Mouse (Mus musculus) embryo, embryonic 10 days (tissue): ENCODE results near the gene Cmya5.
A peak's percentile ranks its signal among the peaks of the same experiment; 100 is the strongest.
"Not testable (repeated sequence)": the region's sequence is repeated elsewhere in the genome, so short reads cannot be mapped to it uniquely, and the experiment has no call there.

Experiments used
- DNase-seq: peaks from one replicate; pipeline ENCODE4 v3.0.0-alpha.2; 2015; ENCODE audit warnings: low spot score

Cmya5 gene

DNA sequence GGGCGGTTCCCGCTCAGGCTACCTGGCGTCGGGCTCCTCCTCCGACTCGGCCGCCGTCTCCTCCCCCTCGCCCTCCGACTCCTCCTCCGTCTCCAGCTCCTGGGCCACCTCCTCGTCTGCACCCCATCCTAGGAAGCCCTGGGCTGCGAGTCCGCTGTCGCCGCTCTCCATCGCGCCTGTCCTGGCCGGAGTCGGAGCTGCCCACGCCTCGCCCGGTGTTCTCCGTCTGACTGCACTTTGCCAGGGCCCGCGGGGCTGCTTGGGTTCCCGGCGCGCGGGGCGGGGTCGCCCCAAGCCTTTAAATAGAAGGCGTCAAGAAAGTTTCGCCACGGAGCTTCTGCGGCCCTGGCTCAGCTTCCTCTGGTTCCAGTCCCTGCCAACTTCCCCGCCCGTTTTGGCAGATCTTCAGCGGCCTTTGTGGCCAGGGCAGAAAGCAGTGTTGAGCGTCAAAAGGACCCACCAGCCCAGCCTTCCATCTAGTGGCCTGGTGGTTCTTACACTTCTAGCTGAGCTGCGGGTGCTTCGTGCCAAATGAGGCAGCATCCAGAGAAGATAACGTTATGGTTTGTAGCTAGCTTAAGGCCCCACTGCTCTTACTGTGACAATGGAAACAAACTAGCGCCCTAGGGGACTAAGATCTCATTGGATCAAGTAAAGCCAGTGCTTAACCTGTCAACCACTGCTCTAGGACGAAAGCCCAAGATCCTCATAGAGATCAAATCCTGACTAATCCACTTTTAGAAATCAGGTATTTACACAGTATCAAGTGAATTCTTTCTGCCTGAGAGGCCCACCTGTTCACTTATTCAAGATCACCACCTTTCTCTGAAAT lies at the start of gene Cmya5:
TSS of gene Cmya5 (minus strand) at position 389 of the 832 bp plus-strand sequence.
- peak; percentile 76 for DNase-seq

DNA sequence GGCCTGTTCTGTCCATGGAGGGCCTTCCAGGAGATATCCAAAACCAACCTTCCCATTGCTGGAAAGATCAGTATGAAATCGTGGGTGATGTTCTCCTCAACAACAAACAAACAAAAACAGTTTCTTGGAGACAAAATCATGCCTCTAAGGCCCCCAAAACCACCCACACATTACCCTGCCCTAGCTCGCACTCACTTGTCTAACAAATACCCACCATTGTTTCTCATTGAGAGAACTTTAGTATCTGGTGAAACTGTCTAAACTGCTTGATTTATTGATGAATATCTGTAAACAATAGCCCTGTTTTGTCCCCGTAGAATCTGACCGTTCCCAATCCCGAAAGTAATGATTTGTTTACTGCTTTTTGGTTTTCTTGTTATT lies 48.1 kb upstream of the Cmya5 start:
- DNase-seq: no peak

DNA sequence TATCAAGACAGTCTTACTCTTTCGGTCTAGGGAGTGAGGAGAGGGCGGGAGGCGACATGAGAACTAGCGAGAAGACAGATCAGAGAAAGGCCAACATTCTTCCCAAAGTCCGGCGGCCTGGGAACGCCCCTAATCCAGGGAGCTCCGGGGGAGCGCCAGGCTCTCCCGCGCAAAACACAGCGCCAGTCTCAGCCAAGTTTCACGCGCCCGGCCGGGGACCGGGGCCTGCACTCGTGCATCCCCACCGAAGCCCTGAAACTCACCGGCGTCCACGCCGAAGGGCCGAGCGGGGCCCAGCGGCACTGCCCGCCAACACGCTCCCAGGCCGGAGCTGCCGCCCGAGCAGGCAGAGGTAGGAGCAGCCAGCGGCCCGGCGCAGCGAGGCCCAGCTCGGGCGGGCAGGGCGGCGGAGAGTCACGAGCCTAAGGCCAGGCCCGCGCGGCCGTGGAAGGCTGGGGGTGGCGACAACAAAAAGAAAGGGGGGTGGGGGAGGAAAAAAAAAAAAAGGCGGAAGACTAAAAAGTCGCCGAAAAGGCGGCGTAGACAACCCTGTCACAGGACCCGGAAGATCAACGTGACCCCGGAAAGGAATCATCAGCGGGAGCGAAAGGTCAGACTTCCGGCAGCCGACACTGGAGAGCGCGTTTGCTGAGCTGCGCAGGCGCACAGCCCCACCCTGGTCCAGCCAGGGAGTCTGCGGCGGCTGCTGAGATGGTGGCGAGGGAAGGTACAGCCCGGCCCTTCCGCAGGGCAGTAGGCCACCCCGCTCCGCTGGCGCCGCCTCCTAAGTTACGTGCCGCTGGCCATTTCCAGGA lies 47.5 kb upstream of the Cmya5 start, which contains the start of gene Tent2:
TSS of gene Tent2 (minus strand) at position 555 of the 815 bp plus-strand sequence.
- peak; percentile 99 for DNase-seq

DNA sequence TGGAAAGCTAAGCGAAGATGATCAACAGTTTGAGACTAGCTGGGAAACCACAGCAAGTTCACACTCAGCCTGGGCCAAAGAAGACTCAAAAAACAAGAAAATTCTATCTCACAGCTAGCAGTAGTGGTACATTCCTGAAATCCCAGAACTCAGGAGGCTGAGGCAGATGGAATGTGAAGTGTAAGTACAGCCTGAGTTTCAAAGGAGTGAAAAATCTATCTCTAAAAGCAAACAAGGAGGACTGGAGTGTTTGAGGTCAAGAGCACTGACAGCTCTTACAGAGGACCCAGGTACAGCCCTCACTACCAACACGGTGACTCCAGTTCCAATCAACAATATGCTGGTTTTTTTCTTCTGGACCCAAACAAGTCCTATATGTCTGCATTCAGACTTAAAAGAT lies 44.9 kb upstream of the Cmya5 start:
- DNase-seq: no peak

DNA sequence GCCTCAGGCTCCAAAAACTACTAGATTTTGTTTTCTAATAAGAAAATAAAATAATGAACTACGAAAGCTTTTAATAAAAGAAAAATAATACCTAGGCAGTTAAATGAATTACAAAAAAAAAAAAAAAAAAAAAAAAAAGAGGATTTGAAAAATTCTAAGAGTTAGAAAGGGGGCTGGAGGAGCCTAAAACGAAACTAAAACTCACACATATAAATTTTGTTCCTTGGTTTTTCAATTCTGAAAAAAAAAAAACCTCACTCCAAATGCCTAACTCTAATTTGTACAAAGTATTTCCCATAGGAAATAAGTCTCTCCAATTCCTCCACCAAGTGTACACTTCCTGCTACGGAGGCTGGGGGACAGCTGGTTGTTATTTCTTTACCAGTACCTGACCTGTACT lies 44.2 kb upstream of the Cmya5 start:
- DNase-seq: no peak

DNA sequence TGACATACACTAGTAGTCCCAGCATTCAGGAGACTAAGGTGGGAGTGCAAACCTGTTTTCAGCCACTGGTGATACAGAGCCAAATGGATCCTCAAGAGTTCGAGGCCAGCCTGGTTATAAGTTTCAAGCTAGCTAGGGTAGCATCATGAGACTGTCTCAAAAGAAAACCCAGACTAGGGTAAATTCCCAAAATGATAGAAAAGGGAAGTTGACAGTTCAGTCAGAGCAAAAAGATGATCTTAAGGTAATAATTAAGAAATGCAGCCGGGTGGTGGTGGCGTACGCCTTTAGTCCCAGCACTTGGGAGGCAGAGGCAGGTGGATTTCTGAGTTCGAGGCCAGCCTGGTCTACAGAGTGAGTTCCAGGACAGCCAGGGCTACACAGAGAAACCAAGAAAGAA lies 43.3 kb upstream of the Cmya5 start:
- not testable (repeated sequence) for DNase-seq

DNA sequence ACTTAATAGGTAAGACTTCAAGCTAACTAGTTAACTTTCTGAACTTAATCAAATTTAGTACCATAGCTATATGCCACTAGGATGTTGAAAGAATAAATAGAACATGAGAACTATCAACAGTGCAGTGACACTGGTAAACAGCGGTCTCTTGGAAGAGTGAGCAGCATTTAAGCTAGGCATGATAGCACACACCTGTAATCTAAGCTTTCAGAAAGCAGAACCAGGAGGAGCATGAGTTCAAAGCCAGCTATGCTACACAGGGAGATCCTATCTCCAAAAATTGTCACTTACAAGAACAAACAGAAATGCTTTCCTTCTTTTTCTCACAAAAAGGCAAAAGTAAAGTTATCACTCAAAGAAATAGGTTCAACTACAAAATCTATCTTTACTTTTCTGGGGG lies 35.8 kb upstream of the Cmya5 start:
- no peak for DNase-seq

DNA sequence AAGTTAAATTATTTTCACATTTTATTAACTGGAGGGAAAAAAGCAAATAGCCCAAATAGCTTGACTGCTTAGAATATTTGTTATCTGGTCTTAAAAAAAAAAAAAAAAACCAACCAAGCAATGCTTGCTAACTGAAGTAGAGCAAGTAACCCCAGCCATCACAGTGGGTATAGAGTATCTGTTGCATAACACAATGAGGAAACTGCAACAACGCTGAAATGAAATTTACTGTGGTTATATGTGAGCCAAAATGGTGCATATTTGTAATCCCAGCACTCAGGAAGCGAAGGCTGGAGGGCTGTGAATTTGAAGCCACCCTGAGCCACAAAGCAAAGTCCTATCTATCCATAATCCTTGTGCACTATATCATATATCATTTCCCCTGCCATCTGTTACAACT lies 35.0 kb upstream of the Cmya5 start:
- DNase-seq: no peak

DNA sequence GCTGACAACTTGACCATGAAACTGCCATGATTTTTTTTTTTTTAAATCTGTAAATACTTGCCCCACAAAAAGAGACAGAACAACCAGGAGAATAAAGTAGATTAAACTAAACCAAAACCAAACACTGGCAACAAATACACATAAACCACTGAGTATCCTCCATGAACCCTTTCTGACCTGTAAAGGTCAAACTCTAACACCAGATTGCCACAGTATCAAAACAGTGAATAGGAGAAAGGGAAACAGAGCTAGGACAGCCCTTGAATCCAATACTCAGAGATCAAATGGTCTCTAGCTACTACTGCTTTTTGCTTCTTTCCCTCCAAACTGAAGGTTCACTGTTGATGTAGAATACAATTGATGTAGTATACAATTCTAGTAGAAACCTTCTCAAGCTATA lies 33.0 kb upstream of the Cmya5 start:
- no peak for DNase-seq

DNA sequence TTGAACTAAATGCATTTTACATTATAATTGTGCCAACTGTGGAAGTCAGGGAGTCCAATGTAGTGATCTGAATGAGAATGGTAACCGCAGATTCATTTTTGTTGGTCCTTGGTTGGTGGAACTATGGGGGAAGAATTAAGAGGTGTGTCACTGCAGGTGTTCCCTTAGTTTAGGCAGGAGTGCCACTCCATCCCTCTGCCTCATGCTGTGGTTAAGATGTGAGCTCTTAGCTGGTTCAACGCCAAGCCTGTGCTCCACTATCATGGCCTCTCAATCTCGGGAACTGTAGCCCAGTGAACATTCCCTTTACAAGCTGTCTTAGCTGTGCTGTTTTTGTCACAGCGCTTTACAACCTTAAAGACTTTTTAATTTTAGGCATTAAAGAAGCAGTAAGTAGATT lies 18.8 kb upstream of the Cmya5 start:
- DNase-seq: no peak

DNA sequence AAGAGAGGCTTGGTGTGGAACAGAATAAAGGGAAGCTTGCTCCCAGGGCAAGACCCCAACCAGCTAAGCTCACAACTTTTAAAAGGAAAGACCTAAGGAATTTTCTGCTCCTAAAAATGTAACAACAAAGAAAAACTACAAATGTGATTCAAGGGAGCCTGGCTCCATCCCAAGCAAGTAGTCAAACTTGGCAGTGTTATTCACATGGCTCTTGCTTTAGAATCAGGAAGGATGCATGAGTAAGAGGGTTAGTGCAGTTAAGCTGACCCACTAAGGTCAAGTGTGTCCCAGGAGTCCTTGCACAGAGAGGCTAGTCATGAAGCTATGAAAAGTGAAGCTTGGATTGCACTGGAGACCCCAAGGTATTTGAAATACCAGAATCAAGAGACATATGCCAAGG lies 17.9 kb upstream of the Cmya5 start:
- no peak for DNase-seq

DNA sequence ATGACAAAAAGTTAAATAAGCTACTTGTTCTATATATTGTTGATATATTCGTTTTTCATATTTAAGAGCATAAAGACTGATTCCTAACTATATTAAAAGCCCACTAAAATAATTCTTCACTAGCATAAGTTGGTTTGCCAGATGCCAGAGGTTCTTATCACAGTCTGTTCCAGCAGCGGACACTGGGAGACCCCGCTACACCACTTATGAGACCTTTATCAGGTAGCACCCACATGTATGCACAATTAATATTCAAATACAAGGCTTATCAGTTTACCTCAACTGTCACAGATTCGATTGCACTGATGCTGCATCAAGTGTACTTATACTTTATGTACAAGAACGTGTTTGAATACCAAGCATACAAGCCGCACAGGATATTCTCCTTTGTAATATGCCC lies 13.7 kb upstream of the Cmya5 start:
- no peak for DNase-seq

DNA sequence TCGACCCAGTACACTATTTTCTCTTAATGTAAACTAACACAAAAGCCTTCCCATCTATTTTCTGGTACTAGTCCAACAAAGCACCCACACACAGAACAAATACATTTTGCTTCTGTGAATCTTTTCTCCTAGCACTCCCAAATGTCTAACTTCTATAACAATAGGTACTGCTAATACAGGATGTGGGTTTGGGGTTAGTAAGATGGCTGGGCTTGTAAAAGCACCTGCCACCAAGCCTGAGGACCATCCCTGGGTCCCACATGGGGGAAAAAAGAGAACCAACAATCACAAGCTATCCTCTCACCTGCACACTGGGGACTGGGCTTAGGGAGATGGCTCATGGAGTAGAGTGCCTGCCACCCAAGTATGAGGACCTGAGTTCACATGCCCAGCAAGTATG lies 8.8 kb upstream of the Cmya5 start:
- no peak for DNase-seq

DNA sequence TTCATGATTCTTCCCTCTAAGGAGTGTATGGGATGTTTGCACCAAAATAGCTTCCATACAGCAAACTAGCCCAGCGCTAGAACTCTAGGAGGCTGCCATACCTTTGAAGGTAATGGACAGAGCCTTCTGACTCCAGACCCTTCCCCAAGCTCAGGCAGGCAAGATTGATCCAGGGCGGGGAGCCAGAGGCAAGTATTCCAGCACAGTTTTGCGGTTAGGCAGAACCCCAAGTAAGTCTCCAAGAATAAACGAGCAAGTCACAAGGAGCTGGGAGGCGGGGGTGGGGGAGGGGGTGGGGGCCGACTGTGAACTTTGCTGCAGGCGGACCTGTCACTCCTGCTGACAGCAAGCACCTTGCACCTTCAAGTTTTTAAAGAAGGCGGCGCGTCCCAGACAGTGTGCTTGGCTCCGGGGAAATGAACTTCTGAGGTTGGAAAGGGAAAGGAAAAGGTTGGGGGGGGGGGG lies 673 bp downstream of the Cmya5 start:
- no peak for DNase-seq

DNA sequence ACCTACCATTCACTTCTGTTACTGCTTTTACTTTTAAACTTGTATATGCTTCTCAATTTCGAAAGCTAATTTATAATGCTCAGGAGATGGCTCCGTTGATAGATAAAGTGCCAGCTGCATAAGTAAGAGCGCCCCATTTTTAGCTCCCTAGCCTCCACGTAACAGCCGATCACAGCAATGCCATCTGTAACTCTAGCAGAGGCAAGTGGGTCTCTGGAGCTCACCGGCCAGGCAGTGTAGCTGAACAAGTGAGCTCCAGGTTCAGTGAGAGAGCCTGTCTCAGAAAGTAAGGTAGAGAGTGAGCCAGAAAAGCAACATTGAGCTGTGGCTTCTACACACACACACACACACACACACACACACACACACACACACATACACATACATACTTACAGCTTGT lies 3.3 kb downstream of the Cmya5 start:
- no peak for DNase-seq

DNA sequence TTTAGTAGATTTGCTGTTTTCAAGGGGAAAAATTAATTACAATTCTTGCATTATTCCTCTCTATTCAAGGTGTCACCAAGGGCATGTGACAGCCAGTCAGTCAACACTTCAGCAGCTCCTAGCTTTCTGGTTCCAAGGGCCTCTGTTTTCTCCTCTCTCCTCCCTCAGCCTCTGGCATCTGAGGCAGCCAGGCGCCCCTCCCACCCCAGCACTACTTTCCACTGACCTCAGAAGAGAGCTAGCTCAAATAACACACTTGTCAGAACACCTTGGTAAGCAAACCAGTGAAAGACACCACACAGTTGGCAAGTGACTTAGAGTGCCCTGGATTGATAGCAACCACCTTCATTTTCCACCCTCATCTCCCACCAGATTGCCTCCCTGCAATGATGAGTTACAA lies 6.5 kb downstream of the Cmya5 start:
- no peak for DNase-seq

DNA sequence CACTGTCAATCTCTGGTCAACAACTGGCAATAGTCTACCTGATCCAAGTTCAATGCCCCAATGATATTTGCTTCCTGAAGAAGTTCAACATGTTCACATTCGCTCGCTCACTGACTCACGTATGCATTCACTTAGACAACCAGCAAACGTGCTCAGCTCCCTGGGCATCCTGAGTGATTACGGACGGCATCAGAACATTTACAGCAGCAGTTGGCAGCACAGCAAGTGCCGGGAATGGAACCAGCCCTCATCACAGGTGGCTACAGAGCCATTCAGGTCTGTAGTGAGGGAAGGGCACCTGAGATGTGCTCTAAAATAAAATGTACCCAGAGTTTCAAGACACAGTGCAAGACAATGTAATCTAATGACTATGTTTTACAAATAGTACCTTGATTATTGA lies 7.4 kb downstream of the Cmya5 start:
- DNase-seq: no peak

DNA sequence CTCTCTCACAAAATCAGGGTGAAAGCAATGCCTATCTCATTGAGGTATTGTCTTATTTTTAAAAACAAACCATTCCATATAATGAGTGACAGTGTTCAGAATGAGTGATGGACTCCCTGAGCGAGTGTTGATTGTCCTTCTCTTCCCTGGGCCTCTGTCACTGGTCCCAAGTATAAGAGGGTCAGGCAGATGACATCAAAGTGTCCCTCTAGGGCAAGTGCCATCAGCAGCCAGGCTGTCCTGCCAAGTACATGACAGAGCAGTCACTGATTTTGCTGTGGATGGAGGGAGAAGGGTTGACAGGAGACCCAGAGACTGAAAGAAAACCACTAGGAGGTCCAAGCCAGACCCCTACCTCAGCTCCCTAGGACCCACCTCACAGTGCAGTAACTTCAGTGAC lies 8.3 kb downstream of the Cmya5 start:
- DNase-seq: no peak

DNA sequence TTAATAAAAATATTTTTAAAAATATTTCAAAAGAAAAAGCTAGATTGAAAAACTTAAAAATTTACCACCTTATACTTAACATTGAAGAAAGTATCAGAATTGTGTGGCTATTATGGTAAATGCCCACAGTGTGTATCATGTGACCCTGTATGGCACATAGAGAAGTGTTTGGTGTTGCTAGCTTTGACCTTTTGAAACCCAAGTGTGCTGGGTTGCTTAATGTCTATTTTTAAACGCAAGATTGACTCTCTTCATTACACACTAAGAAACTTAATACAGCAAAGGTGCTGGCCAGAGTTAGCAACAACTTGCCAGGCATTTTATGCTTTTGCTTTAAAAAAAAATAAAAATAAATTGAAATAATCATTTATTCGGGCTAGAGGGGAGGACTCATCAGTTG lies 9.0 kb downstream of the Cmya5 start:
- DNase-seq: no peak

DNA sequence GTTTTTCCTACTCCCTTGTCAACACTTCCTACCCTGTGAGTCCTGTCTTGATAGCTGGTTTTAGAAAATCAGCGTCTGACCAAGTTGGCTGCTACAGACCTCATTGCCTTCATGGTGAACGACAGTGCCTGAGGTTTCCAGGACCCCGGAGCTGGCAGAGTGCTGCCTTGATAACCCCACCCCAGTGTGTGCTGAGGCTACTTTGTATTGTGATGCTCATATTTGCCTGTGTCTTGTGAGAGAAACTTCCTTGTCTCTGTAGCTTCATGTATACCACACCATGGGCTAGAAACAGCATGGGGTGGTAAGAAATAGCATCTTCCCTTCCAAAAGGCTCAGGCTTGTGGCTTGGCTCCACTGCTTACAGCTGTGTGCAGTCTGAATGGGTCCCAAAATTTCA lies 13.8 kb downstream of the Cmya5 start:
- no peak for DNase-seq

DNA sequence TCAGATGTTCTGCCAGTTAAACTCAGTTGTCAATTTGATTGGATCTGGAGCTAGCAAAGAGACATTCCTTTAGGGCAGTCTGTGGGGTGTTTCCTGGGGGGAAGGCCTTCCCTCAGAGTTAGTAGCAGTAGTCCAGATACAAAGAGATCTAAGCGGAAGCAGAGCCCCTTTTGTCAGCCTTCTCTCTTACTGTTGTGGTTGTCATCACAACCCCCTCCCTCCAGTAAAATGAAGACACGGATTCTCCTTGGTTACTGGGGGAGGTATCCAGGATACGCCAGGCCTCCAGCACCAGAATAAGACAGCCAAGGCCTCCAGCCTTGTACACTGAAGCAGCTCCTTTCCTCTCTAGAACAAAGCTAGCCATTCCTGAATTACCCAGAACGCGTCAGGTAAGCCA lies 15.6 kb downstream of the Cmya5 start:
- DNase-seq: no peak

DNA sequence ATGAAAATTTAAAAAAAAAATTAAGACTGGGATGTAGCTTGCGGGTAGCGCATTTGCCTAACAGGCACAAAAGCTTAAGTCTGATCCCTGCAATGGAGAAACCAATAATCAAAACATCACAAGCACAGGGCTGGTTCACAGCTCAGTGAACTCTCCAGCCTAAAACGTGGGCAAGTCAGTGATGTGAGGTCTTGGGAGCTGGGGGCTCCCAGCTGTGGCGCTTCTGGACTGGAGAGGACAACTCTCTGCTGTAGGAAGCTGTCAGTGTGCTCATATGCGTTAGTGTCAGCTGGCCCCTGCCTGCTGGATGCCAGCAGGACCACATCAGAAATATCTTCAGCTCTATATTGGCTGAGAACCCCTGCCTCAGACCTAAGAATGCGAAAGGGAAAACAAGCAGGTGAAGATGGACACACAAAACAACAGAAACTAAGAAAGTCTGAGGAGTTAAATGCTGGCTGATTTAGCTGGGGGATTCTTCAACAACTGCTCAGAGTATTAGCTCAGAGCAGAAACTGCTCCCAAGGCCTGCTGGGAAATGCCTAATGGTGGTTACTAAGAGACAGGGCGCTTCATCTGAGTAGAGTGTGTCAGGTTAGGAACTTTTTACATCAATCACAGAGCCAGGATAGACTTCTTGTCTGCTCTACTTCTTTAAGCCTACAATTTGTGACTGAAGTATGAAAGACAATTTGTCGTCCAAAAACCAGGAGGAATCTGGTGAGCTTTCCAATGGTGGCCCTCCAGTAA lies 16.2 kb downstream of the Cmya5 start:
- DNase-seq: no peak

DNA sequence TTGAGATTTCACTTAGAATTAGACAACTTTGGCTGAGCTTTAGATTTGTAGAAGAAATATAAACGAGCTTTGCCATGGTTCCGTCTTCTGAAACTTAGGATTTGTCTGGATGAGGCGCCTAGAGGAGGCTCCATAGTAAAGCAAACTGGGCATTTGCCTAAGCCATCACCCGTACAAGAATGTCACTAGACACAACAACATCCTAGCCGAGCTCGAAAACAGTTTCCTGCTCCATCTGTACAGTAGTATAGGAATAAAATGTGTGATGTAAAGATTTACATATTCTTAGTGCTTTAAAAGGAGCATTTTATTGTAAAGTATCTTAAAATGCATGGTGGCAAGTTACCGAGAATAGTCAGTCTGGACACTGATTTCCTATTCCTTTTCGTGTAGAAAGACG lies 22.2 kb downstream of the Cmya5 start:
- no peak for DNase-seq
